Mouse (Mus musculus) T-helper 2 cell (primary cell): ENCODE data around the gene Mcf2l.

Experiments
- in situ Hi-C: fragments of 300-600 bp; cut with MboI, MseI; formaldehyde crosslinking; loops from one replicate; pipeline ENCODE4 v1.15.1; 2025; ENCODE audit warnings: high pct_unique_total_duplicates

Mcf2l gene

DNA sequence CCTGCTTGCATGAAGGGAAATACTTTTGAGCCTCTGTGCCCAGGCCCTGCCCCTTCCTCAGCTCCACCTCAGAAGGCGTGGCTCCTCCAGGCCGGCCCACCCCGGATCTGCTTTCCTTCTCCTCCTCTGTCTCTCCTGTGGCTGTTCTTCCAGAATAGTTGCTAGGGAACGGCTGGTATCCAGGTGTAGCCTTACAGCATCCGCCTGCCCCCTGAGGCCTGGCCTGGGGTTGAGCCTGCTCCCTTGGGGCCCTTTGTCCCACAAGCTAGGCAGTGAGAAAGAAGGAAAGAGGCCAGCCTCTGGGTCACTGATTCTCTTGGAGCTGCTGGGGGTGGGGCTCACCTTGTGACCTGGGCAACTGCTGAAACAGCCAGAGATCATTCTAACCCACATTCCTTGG is 38.4 kb downstream of the Mcf2l start:
- in situ Hi-C loops: loop anchor here (10.0 kb wide), 1 partner anchor 527 kb away; no protein-coding TSS in a partner anchor

DNA sequence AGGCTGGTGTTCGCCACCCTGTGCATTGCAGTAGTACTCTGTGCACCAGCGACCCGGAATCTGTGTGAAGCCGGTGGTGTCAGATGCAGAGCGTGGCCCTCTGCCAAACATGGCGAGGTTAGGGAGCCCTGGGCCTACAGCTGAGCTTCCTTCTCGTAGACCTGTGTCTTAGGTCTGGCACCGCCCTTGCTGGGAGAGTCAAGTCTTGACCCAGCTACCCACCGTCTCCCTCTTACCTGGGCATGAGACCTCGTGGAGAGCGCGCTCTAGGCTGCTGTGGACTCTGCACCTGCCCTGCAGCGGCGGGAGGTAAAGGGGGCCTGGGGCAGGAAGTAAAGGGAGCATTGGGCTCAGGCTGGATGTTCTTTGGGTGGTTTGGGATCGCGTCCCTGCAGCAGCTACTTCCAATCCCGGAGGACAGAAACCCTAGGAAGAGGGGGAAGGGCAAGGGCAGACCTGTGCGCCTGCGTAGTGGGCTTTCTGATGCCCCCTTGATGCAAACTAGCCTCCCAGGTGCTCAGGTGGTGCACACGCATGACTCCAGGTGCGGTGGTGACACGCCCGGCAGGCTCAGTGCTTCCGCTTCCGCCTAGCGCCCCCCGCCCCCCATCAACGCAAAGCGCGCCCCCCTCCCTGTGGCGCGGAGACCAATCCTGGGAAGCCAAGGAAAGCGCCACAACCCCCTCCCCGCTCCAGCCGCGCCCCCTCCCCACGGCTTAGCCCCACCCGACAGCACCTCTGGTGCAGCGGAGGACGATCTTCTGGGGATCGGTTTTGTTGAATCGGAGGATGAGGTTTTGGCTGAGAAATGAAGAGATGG is 41.8 kb downstream of the Mcf2l start:
- in situ Hi-C loops: loop anchor here (10.0 kb wide), 1 partner anchor 531 kb away; no protein-coding TSS in a partner anchor

GRCm38 (mm10) chr8:12916156-12916900 is 42.7 kb downstream of the Mcf2l start:
- in situ Hi-C loops: loop anchor here (10.0 kb wide), 1 partner anchor 532 kb away; no protein-coding TSS in a partner anchor

DNA sequence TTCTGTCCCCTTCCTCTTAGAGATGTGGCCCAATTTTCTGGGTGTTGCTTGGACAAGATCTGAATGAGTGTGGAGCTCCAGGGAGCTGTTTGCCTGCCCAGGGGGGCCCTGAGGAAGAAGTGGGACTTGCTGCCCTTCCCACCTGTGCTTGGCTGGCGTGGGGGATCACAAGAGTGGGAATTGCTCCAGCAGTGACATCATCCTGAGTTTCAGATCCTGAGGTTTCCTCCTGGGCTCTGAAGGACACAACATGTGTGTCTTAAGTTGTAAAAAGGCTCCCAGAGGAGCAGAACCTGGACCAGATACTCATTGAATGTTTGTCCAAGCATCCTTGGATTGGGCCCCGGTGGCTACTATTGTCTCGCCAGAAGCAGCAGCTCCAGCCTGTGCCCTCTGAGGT is 43.4 kb downstream of the Mcf2l start:
- in situ Hi-C loops: loop anchor here (10.0 kb wide), 1 partner anchor 532 kb away; no protein-coding TSS in a partner anchor

DNA sequence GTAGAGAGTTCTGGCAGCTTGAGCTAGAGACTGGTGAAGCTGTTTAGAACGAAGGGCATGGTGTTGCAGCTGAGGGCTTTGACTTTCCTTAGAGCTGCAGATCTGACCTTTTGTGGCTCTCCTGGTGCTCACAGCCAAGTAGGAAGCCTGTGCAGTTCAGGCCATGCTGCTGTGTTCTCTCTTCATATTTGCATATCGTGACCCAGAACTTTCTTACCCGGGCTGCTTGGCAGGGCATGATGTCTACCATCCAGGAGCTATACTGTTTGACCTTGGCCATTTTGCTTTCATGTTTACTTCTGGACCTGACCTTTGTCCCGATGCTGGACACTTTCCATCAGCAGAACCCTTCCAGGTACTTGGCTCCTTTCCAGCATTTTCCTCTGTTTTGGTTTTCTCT is 44.2 kb downstream of the Mcf2l start:
- in situ Hi-C loops: loop anchor here (10.0 kb wide), 1 partner anchor 533 kb away; no protein-coding TSS in a partner anchor

DNA sequence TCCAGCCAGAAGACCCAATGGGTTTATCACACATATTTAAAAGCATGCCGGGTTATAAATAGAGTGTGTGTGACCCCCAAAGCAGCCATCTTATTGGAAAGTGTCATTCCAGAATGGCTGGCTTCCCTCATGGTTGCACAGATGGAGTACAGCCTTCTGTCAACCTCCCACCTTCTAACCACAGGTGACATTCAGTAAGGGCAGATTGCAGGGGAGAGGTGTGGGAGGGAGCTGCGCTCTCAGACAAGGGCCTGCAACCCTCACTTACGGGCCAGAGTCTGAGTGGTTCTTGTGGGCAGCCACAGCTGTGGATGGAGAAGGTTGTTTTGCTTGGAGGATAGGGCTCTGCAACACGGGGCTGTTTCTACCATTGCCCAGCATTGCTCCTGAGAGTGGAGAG is 47.0 kb downstream of the Mcf2l start:
- in situ Hi-C loops: no loop called here

DNA sequence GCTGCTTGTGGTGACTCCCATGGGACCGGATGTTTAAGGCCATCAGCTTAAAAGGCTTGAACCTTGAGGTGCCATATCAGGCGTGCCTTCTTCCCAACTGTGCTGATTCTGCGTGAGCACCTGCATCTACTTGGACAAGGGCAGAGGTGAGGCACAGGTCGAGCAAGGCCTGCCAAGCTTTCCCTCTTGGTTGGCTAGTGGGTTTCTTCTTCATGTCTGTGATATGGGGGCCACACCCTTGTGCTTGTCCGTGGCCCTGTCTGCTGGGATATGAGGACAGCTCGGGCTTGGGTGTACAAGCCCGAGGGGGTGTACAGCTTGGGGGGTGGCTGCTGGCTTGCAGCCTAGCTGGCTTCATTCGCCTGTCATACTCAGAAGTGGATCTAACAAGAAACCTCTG is 51.4 kb downstream of the Mcf2l start:
- in situ Hi-C loops: no loop called here

DNA sequence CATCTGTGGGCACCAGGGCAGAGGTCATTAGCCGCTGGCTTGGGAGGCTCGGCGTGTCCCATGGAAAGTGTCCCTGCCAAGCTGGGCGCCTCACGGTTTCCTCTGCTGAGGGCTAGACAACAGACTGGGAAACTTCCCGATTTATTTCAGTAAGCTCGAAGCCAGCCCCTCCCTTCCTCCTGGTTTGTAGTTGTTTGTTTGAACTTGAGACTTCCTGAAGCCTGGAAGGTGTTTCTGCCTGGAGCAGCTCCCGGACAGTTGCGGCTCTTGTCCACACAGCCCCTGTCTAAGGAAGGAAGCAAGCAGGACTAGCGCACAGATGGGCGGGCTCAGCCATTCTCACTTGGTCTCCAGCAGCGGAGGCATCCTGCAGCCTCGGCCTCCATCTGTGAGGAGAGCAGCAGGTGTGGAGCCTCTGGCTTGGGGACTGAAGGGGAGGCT is 52.4 kb downstream of the Mcf2l start:
- in situ Hi-C loops: no loop called here

DNA sequence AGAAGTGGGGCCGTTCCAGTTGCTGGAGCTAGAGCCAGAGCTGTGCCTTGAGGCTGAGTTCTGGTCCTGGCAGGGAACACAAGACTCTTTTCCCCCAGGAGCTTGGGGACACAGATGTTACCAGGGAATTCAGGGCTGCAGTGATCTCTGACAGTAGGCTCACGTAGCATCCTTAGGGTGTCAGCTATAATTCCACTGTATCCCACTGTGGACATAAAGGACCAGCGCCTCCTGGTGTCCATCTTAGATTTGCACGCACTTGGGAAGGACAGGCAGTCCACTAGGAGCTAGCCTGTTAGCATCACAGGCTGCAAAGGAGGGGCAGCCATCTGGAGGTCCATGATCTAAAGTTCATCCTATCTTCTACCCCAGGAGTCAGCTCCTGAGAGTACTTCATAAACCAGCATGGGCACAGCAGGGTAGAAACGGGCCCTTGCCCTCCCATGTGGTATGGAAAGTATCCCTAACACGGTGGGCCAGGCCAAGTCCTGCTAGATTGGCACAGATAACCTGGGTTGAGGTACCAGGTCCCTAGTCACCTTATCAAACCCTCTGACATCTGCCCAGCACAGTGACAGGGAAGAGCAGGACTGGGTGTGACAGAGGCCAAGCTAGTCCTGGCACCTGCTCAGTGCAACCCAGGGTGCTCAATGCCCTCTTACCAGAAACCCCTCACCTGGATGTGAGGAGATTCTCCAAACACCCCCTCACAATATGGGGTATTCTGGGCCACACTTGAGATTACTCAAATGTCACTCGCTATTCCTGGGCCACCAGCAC is 53.8 kb downstream of the Mcf2l start:
- in situ Hi-C loops: no loop called here

GRCm38 (mm10) chr8:12928033-12928432 is 54.4 kb downstream of the Mcf2l start:
- in situ Hi-C loops: no loop called here

DNA sequence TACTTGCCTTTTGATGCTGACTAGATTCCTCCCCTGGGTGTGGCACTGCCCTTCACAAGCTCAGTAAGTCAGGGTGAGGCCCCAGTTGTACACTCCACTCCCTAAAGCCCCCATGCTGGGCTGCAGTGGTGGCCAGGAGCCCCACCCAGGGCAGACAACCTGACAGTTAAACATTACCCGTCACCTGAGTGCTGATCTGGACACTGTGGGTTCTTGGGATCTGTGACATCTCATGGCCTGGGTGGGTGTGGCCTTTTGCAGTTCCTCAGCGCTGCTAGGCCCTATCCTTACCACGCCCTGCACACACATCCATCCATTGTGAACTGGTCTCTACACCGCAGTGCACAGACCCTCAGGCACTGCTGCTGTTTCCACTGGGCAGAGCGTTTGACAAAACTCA is 55.3 kb downstream of the Mcf2l start:
- in situ Hi-C loops: no loop called here

GRCm38 (mm10) chr8:12930290-12930689 is 56.7 kb downstream of the Mcf2l start:
- in situ Hi-C loops: loop anchor here (10.0 kb wide), 1 partner anchor 605 kb away; no protein-coding TSS in a partner anchor

DNA sequence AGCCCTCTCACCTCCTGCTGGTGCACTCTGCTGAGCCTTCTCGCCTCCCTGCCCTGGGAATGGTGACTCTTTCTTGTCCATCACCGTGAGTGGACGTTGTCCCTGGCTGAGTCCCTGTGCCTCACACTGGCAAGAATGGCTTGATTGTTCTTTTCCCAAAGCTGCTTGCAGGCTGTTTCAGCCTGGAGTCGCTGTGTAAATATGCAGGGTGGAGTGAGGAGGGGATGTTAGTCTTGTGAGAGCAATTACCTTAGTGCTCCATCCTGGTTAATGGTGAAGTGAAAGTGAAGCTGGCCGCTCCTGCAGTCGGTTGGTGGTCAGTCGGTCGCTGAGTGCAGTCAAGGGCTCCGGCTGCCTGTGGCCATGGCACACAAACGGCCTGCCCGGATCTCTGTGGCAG is 57.8 kb downstream of the Mcf2l start:
- in situ Hi-C loops: loop anchor here (10.0 kb wide), 1 partner anchor 607 kb away; no protein-coding TSS in a partner anchor

DNA sequence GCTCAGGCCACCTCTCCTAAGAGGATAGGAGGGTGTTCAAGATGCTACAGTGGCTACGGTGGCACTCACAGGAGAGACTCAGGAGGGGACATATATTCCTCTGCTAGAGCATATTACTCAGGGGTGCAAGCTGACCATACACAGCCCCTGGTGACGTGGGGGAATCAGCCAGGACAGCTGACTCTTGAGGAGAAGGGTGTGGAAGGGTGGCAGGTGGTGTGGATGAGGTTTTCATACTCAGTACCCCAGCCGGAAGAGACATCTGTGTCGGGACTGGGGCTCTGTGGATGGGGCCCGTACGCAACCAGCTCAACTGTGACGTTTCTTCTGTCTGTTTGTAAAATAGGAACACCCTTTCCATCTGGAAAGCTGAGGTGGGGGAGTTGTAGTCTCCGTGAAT is 58.9 kb downstream of the Mcf2l start:
- in situ Hi-C loops: loop anchor here (10.0 kb wide), 1 partner anchor 608 kb away; no protein-coding TSS in a partner anchor

DNA sequence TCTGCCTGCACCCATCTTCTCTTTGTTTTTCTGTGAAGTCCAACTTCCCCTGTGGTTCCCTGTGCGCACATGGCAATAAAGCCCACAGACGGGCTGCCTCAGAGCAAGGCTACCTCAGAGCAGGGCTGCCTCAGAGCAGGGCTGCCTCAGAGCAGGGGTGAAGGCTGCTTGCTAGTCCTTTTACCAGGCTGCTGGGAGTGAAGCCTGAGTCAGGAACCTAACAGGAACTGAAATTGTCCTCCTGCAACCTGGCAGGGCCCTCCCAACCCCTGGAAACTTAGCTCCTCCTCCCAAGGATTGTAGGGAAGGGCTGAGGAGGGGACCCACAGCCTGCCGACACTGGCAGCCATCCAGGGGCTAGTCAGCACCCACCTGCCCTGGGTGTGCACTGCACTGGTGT is 60.2 kb downstream of the Mcf2l start:
- in situ Hi-C loops: loop anchor here (10.0 kb wide), 1 partner anchor 609 kb away; no protein-coding TSS in a partner anchor

DNA sequence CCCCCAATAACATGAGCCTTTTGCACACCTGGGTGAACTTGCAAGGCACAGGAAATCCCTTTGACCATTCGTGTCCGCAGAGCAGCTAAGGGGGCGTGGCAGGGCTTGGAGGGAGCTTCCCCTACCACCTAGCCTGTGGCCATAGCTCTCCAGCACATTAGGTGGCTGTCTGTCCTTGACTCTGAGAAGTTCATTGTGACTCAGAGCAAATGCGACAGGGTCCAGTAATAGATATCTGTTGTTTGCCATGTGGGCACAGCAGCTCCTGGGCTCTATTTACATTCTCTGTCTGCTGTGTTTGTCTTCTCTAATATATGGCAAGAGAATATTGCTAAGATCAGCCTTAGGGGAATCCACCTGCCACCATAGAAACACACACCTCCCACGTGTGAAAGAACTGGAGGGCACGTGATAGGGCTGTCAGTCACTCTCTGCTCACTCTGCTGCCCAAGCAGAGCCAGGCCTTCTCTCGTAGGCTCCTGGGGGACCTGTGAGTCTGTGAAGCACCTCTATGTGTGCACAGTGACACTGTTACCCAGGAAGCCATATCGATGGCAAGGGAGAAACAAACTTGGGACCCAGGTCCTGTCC is 60.9 kb downstream of the Mcf2l start:
- in situ Hi-C loops: loop anchor here (10.0 kb wide), 1 partner anchor 610 kb away; no protein-coding TSS in a partner anchor

DNA sequence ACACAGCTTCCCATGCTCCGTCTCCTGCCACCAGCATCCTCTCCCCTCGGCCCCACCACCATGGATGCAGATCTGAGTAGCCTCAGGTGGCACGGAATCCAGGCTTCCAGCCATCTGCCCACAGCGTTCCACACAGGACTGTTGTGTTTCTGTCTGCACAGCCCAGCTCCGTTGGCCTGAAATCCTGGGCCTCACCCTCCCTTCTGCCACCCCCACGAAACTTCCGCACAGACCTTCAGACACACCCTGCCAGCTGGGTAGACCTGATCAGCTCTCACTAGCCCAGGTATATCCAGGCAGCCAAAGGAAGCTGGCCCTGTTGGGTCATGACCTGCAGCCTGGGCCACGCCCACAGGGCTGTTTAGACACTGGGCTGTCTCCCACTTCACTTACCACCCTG is 66.9 kb downstream of the Mcf2l start:
- in situ Hi-C loops: no loop called here

DNA sequence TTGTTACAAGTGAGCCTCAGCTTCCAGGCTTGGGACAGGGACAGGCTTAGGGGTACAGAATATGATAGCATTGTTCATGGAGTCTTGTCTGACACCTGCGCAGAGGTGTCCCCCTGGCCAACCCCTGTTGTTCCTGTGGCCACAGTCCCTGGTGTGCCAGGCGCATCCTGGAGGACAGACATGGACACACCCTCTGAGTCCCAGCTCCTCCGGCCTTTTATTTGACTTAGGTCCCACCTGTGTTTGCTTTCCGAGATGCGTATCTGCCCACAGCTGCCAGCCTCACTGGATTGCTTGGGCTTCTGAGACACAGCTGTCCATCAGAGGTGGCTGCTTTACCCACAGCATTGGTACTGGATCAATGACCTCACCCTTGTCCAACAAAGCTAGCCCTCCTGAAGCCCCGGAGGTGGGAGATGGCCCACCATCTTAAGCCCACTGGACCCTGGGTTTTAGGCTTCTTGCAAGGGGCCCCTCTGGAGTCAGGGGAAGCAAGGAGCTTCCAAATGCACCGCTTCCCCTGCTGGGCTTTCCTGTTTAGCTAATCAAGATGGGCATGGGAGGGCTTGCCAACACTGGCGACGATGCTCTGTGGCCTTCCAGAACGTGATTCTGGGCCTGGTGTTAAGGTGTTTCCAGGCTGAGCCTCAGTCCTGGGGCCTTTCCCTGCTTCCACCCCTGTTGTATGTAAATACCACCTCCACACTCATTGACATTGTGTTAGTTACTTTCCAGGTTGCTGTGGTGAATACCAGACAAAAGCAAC is 67.7 kb downstream of the Mcf2l start:
- in situ Hi-C loops: no loop called here

DNA sequence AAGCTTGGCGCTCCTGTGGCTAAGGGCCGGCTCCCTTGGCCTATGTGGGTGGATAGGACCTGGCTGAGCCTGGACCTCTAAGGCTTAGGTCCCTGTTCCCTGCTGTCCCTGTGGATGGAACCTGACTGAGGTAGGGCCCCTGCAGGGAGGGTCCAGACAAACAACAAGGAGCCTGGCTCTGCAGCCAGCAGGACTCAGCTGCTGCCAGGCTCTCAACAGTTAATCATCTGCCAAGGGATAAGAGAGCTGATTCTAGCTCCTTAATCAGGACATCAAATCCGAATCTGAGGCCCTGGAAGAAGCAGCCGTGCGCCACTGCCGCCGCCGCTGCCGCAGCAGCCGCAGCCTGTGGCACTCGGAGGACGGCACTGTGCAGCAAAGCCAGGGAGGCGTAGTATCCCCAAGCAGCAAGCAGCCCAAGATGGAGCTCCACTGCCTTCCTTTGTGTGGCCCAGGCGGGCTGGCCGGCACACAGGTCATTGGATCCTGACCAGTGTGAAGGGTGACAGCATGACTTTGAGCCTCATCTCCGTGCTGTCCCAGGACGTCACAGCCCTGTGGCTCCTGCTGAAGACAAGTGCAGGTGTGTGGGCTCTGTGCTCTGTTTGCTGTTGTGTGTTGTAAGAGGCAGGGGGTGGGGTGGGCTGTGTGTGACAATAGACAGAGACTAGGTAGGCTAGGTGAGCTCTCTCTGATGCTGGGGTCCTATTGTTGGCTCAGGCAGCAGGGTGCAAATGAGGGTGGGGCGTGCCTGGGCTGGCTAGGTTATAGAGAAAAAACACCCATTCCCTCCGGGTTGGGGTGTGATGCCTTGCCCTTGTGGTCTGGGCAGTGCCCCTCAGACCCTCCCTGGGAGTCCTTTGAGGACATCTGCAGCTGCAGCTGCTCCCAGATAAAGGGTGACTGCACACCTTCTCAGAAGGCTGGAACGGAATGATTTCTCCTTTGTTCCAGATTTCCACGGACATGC is 74.3 kb downstream of the Mcf2l start:
- in situ Hi-C loops: no loop called here
